Mouse (Mus musculus): ENCODE results near the gene Pex11a.

- no peak for TF ChIP-seq TCF12 (IDR thresholded peaks at IDR 0.05; ENCODE audit: low read depth, low read length)
- TF ChIP-seq CTCF (conservative IDR thresholded peaks at IDR 0.05 in 1 of 2, IDR thresholded peaks at IDR 0.05 in 1 of 2; ENCODE audit: low read depth in 2 of 2, low read length in 2 of 2), result no peak
- TF ChIP-seq ZC3H11A (IDR thresholded peaks at IDR 0.05; ENCODE audit: low read depth, low read length), result no peak
- TF ChIP-seq MAX (IDR thresholded peaks at IDR 0.05; ENCODE audit: low read length), result no peak
- TF ChIP-seq POLR2A (IDR thresholded peaks at IDR 0.05; ENCODE audit: low read depth, low read length), result no peak
- no peak for TF ChIP-seq ETS1 (conservative IDR thresholded peaks at IDR 0.05; ENCODE audit: low read depth, low read length)
- TF ChIP-seq EP300 (IDR thresholded peaks at IDR 0.05; ENCODE audit: low read length), result no peak
Observed at GRCm38 (mm10) chr7:79747659-79748058, 4.7 kb upstream of the Pex11a start.

Data from CH12.LX (cell line).